Mouse (Mus musculus) embryonic fibroblast, embryonic 13.5 days (primary cell): ENCODE results near the gene Mprip. TPM values are rescaled to one million over a fixed set of nuclear protein-coding genes. Genes with fewer than 3 reads are reported as not detected.
A peak's percentile ranks its signal among the peaks of the same experiment; 100 is the strongest.

ENCODE experiments used
- H3K27ac ChIP-seq: 2 replicates; pipeline ENCODE4 v1.5.1; 2012; ENCODE audit warnings: low read length, control low read depth, inconsistent platforms; ENCODE audit not compliant: insufficient read depth
- H3K4me1 ChIP-seq: 2 replicates; pipeline ENCODE4 v1.6.1; 2011; ENCODE audit warnings: low read length; ENCODE audit not compliant: control insufficient read depth, insufficient read depth
- H3K4me3 ChIP-seq: 2 replicates; pipeline ENCODE4 v1.5.1; 2011; ENCODE audit warnings: mild to moderate bottlenecking, control low read depth, low read length; ENCODE audit not compliant: insufficient read depth
- CTCF ChIP-seq: IDR thresholded peaks from 2 replicates; pipeline ENCODE4 v1.5.1; 2011; ENCODE audit warnings: mild to moderate bottlenecking, control low read depth, low read length, moderate library complexity, borderline replicate concordance; ENCODE audit not compliant: insufficient read depth
- POLR2A ChIP-seq: IDR thresholded peaks from 2 replicates; pipeline ENCODE4 v1.6.1; 2011; ENCODE audit warnings: low read depth, mild to moderate bottlenecking, control low read depth, low read length, moderate library complexity
- polyA plus RNA-seq: library from polyadenylated mRNA; stranded (reverse); fragments of >200 nt; gene quantifications from 2 replicates; pipeline ENCODE4 v1.2.4, GENCODE M21; 2011; ENCODE audit warnings: low read depth; ENCODE audit not compliant: missing spikeins, insufficient read length

Mprip gene
- polyA plus RNA-seq, 1 experiment: 233 TPM

- 0 out of 2 replicates have a peak, but pooled peaks cover 5% of the 10 kb centered on the region for H3K4me1 ChIP-seq
- no peak overlapping the region for H3K27ac ChIP-seq
- TF ChIP-seq CTCF (no peak), POLR2A (no peak)
- H3K4me3 ChIP-seq: no peak overlapping the region
These were observed 144.6 kb downstream of the Mprip start for GRCm38 (mm10) chr11:59805656-59806055.

GRCm38 (mm10) chr11:59808170-59808960 lies 147.3 kb downstream of the Mprip start:
- Histone ChIP-seq H3K27ac (no peak overlapping the region), H3K4me3 (peak overlapping the region; percentile 91), H3K4me1 (0 out of 2 replicates have a peak, but pooled peaks cover 10% of the 10 kb centered on the region)
- TF ChIP-seq CTCF: no peak
- no peak for TF ChIP-seq POLR2A

- no peak for TF ChIP-seq CTCF
- no peak for TF ChIP-seq POLR2A
- Histone ChIP-seq H3K4me3 (peak overlapping the region; percentile 91), H3K4me1 (0 out of 2 replicates have a peak, but pooled peaks cover 10% of the 10 kb centered on the region), H3K27ac (peak overlapping the region; percentile 98)
These were observed 148.1 kb downstream of the Mprip start for GRCm38 (mm10) chr11:59809071-59809669.

GRCm38 (mm10) chr11:59809670-59810474 lies 148.8 kb downstream of the Mprip start, which contains the start of gene Flcn:
Gene Flcn (minus strand): TSS chr11:59810016.
- peak; percentile 26; the same call in 1 of the 2 replicates for TF ChIP-seq CTCF
- TF ChIP-seq POLR2A: peak; percentile 97
- Histone ChIP-seq H3K27ac (peak within 1 kb of the TSS; percentile 98), H3K4me1 (0 out of 2 replicates have a peak, but pooled peaks cover 10% of the 10 kb centered on the region), H3K4me3 (peak within 1 kb of the TSS; percentile 91)

GRCm38 (mm10) chr11:59810480-59811158 lies 149.5 kb downstream of the Mprip start:
- peak overlapping the region; percentile 91 for H3K4me3 ChIP-seq
- TF ChIP-seq POLR2A (no peak), CTCF (no peak)
- H3K4me1 ChIP-seq: 0 out of 2 replicates have a peak, but pooled peaks cover 10% of the 10 kb centered on the region
- peak overlapping the region; percentile 98 for H3K27ac ChIP-seq

- H3K4me1 ChIP-seq: 0 out of 2 replicates have a peak, but pooled peaks cover 10% of the 10 kb centered on the region
- H3K27ac ChIP-seq: peak overlapping the region; percentile 9; the same call in 1 of the 2 replicates
- TF ChIP-seq CTCF (no peak), POLR2A (no peak)
- 0 out of 2 replicates have a peak overlapping the region, but pooled peaks have one; percentile 2 for H3K4me3 ChIP-seq
These were observed 150.1 kb downstream of the Mprip start for GRCm38 (mm10) chr11:59811211-59811610.

GRCm38 (mm10) chr11:59813276-59813675 lies 152.2 kb downstream of the Mprip start:
- 0 out of 2 replicates have a peak, but pooled peaks cover 10% of the 10 kb centered on the region for H3K4me1 ChIP-seq
- H3K27ac ChIP-seq: no peak overlapping the region
- H3K4me3 ChIP-seq: no peak overlapping the region
- TF ChIP-seq POLR2A: no peak
- TF ChIP-seq CTCF: no peak

GRCm38 (mm10) chr11:59814311-59814710 lies 153.2 kb downstream of the Mprip start:
- TF ChIP-seq CTCF (no peak), POLR2A (no peak)
- Histone ChIP-seq H3K4me1 (0 out of 2 replicates have a peak, but pooled peaks cover 6% of the 10 kb centered on the region), H3K27ac (no peak overlapping the region), H3K4me3 (no peak overlapping the region)
